ENCODE assay signal across 25 mouse cellular contexts in the genomic region with DNA sequence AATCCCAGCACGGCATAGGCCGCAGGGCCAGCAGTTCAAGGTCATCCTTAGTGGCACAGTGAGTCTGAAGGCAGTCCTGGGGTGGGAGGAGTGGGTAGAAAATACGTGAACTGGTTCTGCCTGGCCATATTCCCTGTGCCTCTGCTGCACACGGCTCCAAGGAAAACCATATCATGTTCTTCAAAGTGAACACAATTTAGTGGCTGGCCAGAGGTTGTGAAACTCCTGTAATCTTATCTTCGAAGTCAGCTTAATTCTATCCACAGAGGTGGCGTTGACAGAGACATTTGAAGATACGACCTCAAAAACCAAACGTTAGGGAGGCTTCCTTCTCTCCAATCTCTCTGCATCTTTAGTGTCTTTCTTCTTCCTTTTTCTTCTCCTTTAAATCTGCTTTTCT.
"Had no signal": no experiment of that assay in that cellular context is flagged by ENCODE, and none has a peak within 500 bp of the region (broad histone marks: within the 10 kb centered on the region; RNA-seq: fewer than 3 reads in every experiment).

No protein-coding gene starts in this region.

- H3K9ac ChIP-seq: heart, embryonic 12.5 days; hindbrain, embryonic 12.5 days; hindbrain, embryonic 14.5 days; kidney, embryonic 15.5 days; limb, embryonic 12.5 days; liver, embryonic 13.5 days; liver, embryonic 15.5 days had no signal

- H3K9me3 ChIP-seq: heart, embryonic 10.5 days; heart, embryonic 12.5 days; hindbrain, embryonic 10.5 days; hindbrain, embryonic 12.5 days; kidney, embryonic 15.5 days; limb, embryonic 10.5 days; limb, embryonic 12.5 days; liver, embryonic 13.5 days; liver, embryonic 15.5 days had no signal

- H3K4me2 ChIP-seq: heart, embryonic 12.5 days; hindbrain, embryonic 12.5 days; hindbrain, embryonic 14.5 days; kidney, embryonic 15.5 days; limb, embryonic 12.5 days; liver, embryonic 13.5 days; liver, embryonic 15.5 days had no signal

- H3K27ac ChIP-seq: heart, embryonic 10.5 days; hindbrain, embryonic 10.5 days; hindbrain, embryonic 12.5 days; hindbrain, embryonic 14.5 days; kidney, embryonic 15.5 days; kidney, postnatal 0 days; left cerebral cortex, adult 2 months; limb, embryonic 10.5 days; limb, embryonic 12.5 days; liver, embryonic 13.5 days; liver, embryonic 15.5 days had no signal

- H3K36me3 ChIP-seq: heart, embryonic 10.5 days; heart, embryonic 12.5 days; hindbrain, embryonic 10.5 days; hindbrain, embryonic 12.5 days; kidney, embryonic 15.5 days; limb, embryonic 10.5 days; limb, embryonic 12.5 days; liver, embryonic 13.5 days; liver, embryonic 15.5 days had no signal

- H3K4me1 ChIP-seq: hindbrain, embryonic 12.5 days; limb, embryonic 12.5 days had no signal

- H3K4me3 ChIP-seq: heart, embryonic 10.5 days; heart, embryonic 12.5 days; hindbrain, embryonic 10.5 days; hindbrain, embryonic 12.5 days; kidney, embryonic 15.5 days; left cerebral cortex, adult 2 months; limb, embryonic 10.5 days; limb, embryonic 12.5 days; liver, embryonic 13.5 days; liver, embryonic 15.5 days had no signal

- H3K27me3 ChIP-seq: heart, embryonic 12.5 days; hindbrain, embryonic 12.5 days; liver, embryonic 13.5 days; liver, embryonic 15.5 days had no signal

- DNase-seq: gastrocnemius, postnatal 14 days; heart, adult 18-20 months; heart, postnatal 10 days; heart, postnatal 4 days; kidney, adult 11 months; kidney, adult 2 months; kidney, adult 9 months; kidney, postnatal 14 days; kidney, postnatal 36 days; layer of hippocampus, adult 9-11 months; layer of hippocampus, postnatal 36 days; liver, embryonic 13.5 days had no signal

- ATAC-seq: hindbrain, embryonic 16.5 days; intestine, embryonic 16.5 days had no signal
